Mouse (Mus musculus) spleen, adult 2 months (tissue): ENCODE data around the gene Btg4.

ENCODE experiments used
- CTCF ChIP-seq: fragments of 200-500 bp; IDR thresholded peaks from 2 replicates; pipeline ENCODE4 v1.5.1; 2011; ENCODE audit warnings: mild to moderate bottlenecking, inconsistent platforms; ENCODE audit not compliant: insufficient read depth, insufficient read length, insufficient replicate concordance; ENCODE audit errors: extremely low read depth
- POLR2A ChIP-seq: fragments of 200-500 bp; IDR thresholded peaks from 2 replicates; pipeline ENCODE4 v1.6.1; 2011; ENCODE audit warnings: low read depth, low read length, inconsistent platforms

- TF ChIP-seq POLR2A (no peak), CTCF (no peak)
Observed at GRCm38 (mm10) chr9:51042136-51042535, 18.6 kb upstream of the Btg4 start.
